Mouse (Mus musculus) myocyte (in vitro differentiated cells): ENCODE measurements around the gene Nppc. TPM values are rescaled to one million over a fixed set of nuclear protein-coding genes. Genes with fewer than 3 reads are reported as not detected.
A peak's percentile ranks its signal among the peaks of the same experiment; 100 is the strongest.

ENCODE experiments used
- H3K27me3 ChIP-seq: one replicate; pipeline ENCODE4 v1.6.1; 2011; ENCODE audit not compliant: control insufficient read depth, insufficient read depth, insufficient read length
- H3K36me3 ChIP-seq: one replicate; pipeline ENCODE4 v1.6.1; 2011; ENCODE audit not compliant: control insufficient read depth, insufficient read depth
- H3K4me2 ChIP-seq: one replicate; pipeline ENCODE4 v1.6.1; 2011; ENCODE audit warnings: low read depth, control low read depth
- H3K4me3 ChIP-seq: one replicate; pipeline ENCODE4 v1.5.1; 2011; ENCODE audit warnings: mild to moderate bottlenecking, control low read depth, moderate library complexity
- H3K79me2 ChIP-seq: one replicate; pipeline ENCODE4 v1.6.1; 2011; ENCODE audit not compliant: control insufficient read depth, insufficient read depth
- H3ac ChIP-seq: one replicate; pipeline ENCODE4 v1.6.1; 2011; ENCODE audit not compliant: control insufficient read depth, insufficient read length
- CEBPB ChIP-seq: IDR thresholded peaks from 2 replicates; pipeline ENCODE4 v1.6.1; 2011; ENCODE audit warnings: mild to moderate bottlenecking, moderate library complexity; ENCODE audit not compliant: poor library complexity, insufficient read depth, severe bottlenecking
- E2F4 ChIP-seq: IDR thresholded peaks from one replicate; pipeline ENCODE4 v1.6.1; 2011; ENCODE audit warnings: mild to moderate bottlenecking, control low read depth, moderate library complexity; ENCODE audit not compliant: insufficient read depth
- MAX ChIP-seq: IDR thresholded peaks from one replicate; pipeline ENCODE4 v1.6.1; 2011; ENCODE audit warnings: low read depth, mild to moderate bottlenecking, control low read depth
- MYOD1 ChIP-seq, 3 experiments: IDR thresholded peaks; one replicate each; pipeline ENCODE4 v1.6.1; 2011; ENCODE audit warnings: control low read depth in 2 of 3, low read depth in 2 of 3, mild to moderate bottlenecking in 2 of 3, moderate library complexity in 1 of 3; ENCODE audit not compliant: insufficient read length in 2 of 3, control insufficient read depth in 1 of 3
- MYOG ChIP-seq, 3 experiments: IDR thresholded peaks; one replicate each; pipeline ENCODE4 v1.6.1; 2011; ENCODE audit warnings: control low read depth in 2 of 3, low read depth in 2 of 3, mild to moderate bottlenecking in 2 of 3; ENCODE audit not compliant: insufficient read length in 2 of 3, control insufficient read depth in 1 of 3, insufficient read depth in 1 of 3
- POLR2A ChIP-seq: IDR thresholded peaks from one replicate; pipeline ENCODE4 v1.6.1; 2011; ENCODE audit warnings: low read depth, mild to moderate bottlenecking, control low read depth, moderate library complexity; ENCODE audit not compliant: insufficient read length
- POLR2AphosphoS2 ChIP-seq: IDR thresholded peaks from one replicate; pipeline ENCODE4 v1.6.1; 2011; ENCODE audit warnings: low read depth, control low read depth; ENCODE audit not compliant: insufficient read length
- REST ChIP-seq: IDR thresholded peaks from one replicate; pipeline ENCODE4 v1.6.1; 2011; ENCODE audit warnings: mild to moderate bottlenecking, control low read depth, moderate library complexity; ENCODE audit not compliant: insufficient read depth, insufficient read length
- SRF ChIP-seq: IDR thresholded peaks from one replicate; pipeline ENCODE4 v1.6.1; 2011; ENCODE audit warnings: low read depth; ENCODE audit not compliant: control insufficient read depth, insufficient read length
- TCF12 ChIP-seq: IDR thresholded peaks from one replicate; pipeline ENCODE4 v1.6.1; 2011; ENCODE audit warnings: mild to moderate bottlenecking, control low read depth; ENCODE audit not compliant: poor library complexity, insufficient read depth, severe bottlenecking
- TCF3 ChIP-seq: IDR thresholded peaks from one replicate; pipeline ENCODE4 v1.6.1; 2011; ENCODE audit warnings: low read depth, control low read depth; ENCODE audit not compliant: insufficient read length
- USF1 ChIP-seq: IDR thresholded peaks from one replicate; pipeline ENCODE4 v1.6.1; 2011; ENCODE audit warnings: low read depth, mild to moderate bottlenecking, control low read depth, moderate library complexity
- polyA plus RNA-seq: library from polyadenylated mRNA; unstranded; fragments of >200 nt; fragmentation: generic; extraction: Trizol; gene quantifications from one replicate; pipeline ENCODE4 v1.2.1, GENCODE M21; 2012; ENCODE audit warnings: missing spikeins

The Nppc gene
- polyA plus RNA-seq, 1 experiment, result 0.14 TPM

- no peaks in the 10 kb centered on the region for H3K36me3 ChIP-seq
- no peaks in the 10 kb centered on the region for H3K79me2 ChIP-seq
- TF ChIP-seq CEBPB, result no peak
- no peak for TF ChIP-seq MYOD1 (IDR thresholded peaks at IDR 0.05; ENCODE audit: control insufficient read depth in 1 of 3, insufficient read length in 2 of 3, low read depth in 2 of 3)
- TF ChIP-seq TCF12, result no peak
- TF ChIP-seq USF1, result no peak
- no peak for TF ChIP-seq MYOG (IDR thresholded peaks at IDR 0.05; ENCODE audit: control insufficient read depth in 1 of 3, insufficient read depth in 1 of 3, insufficient read length in 2 of 3, low read depth in 2 of 3)
- no peak for TF ChIP-seq E2F4
- no peak for TF ChIP-seq POLR2AphosphoS2
- no peak for TF ChIP-seq MAX
- TF ChIP-seq POLR2A, result no peak
- no peak for TF ChIP-seq REST
- no peak for TF ChIP-seq TCF3
- no peak for TF ChIP-seq SRF
- no peaks in the 10 kb centered on the region for H3K27me3 ChIP-seq
- no peak overlapping the region for H3K4me2 ChIP-seq
- H3ac ChIP-seq, result no peak overlapping the region
- no peak overlapping the region for H3K4me3 ChIP-seq
Observed at GRCm38 (mm10) chr1:86630527-86630926, 39.8 kb downstream of the Nppc start.

DNA sequence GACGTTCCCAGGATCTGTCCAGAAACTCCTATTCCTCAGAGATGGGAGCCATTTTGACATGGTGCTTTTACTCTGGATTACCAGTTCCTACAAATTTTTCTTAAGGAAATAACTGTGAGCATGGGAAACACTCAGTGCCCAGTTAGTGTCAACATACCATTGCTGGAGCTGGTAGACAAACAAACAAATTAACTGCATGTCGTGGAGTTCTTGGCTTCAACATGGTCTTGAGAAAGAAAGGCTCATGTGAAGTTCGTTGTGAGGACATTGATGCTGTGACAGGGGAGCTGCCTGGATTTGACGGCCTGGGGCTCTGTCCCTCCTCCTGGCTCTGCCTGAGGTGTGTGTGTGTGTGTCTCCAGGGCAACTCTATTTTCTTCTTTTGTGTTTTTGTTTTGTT lies 40.4 kb downstream of the Nppc start:
- Histone ChIP-seq H3K27me3 (no peaks in the 10 kb centered on the region), H3ac (no peak overlapping the region), H3K79me2 (no peaks in the 10 kb centered on the region), H3K36me3 (no peaks in the 10 kb centered on the region), H3K4me3 (no peak overlapping the region), H3K4me2 (no peak overlapping the region)
- no peak for TF ChIP-seq POLR2AphosphoS2
- no peak for TF ChIP-seq MYOD1 (IDR thresholded peaks at IDR 0.05; ENCODE audit: control insufficient read depth in 1 of 3, insufficient read length in 2 of 3, low read depth in 2 of 3)
- no peak for TF ChIP-seq SRF
- TF ChIP-seq USF1, result no peak
- TF ChIP-seq POLR2A, result no peak
- TF ChIP-seq MAX, result no peak
- TF ChIP-seq E2F4, result no peak
- no peak for TF ChIP-seq MYOG (IDR thresholded peaks at IDR 0.05; ENCODE audit: control insufficient read depth in 1 of 3, insufficient read depth in 1 of 3, insufficient read length in 2 of 3, low read depth in 2 of 3)

DNA sequence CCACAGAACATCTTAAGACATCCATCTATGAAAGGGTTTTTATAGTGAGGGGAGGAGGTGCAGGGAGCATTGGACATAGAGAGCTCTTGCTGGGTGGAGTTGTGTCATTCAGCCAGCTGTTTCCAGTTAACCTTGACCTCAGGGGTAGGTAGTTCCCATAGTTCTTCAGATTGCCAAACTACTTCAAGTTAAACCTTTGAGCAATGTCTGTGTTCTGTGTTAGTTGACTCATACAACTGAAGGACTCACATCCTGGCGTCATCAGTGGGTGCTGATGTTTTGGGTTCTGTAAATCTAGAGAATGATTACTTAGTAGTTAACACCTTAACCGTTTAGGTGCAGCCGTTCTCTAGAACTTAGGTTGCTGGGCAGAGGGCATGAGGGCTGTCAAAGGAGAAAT lies 42.1 kb downstream of the Nppc start:
- H3K36me3 ChIP-seq, result no peaks in the 10 kb centered on the region
- H3K79me2 ChIP-seq, result no peaks in the 10 kb centered on the region
- H3K4me3 ChIP-seq, result no peak overlapping the region
- H3K27me3 ChIP-seq, result no peaks in the 10 kb centered on the region
- H3ac ChIP-seq, result no peak overlapping the region
- no peak overlapping the region for H3K4me2 ChIP-seq
- TF ChIP-seq REST (no peak), TCF3 (no peak), SRF (no peak), MYOD1 (IDR thresholded peaks at IDR 0.05; ENCODE audit: control insufficient read depth in 1 of 3, insufficient read length in 2 of 3, low read depth in 2 of 3) (no peak), POLR2AphosphoS2 (no peak), USF1 (no peak), CEBPB (no peak), MYOG (IDR thresholded peaks at IDR 0.05; ENCODE audit: control insufficient read depth in 1 of 3, insufficient read depth in 1 of 3, insufficient read length in 2 of 3, low read depth in 2 of 3) (no peak), POLR2A (no peak), MAX (no peak), TCF12 (no peak), E2F4 (no peak)

DNA sequence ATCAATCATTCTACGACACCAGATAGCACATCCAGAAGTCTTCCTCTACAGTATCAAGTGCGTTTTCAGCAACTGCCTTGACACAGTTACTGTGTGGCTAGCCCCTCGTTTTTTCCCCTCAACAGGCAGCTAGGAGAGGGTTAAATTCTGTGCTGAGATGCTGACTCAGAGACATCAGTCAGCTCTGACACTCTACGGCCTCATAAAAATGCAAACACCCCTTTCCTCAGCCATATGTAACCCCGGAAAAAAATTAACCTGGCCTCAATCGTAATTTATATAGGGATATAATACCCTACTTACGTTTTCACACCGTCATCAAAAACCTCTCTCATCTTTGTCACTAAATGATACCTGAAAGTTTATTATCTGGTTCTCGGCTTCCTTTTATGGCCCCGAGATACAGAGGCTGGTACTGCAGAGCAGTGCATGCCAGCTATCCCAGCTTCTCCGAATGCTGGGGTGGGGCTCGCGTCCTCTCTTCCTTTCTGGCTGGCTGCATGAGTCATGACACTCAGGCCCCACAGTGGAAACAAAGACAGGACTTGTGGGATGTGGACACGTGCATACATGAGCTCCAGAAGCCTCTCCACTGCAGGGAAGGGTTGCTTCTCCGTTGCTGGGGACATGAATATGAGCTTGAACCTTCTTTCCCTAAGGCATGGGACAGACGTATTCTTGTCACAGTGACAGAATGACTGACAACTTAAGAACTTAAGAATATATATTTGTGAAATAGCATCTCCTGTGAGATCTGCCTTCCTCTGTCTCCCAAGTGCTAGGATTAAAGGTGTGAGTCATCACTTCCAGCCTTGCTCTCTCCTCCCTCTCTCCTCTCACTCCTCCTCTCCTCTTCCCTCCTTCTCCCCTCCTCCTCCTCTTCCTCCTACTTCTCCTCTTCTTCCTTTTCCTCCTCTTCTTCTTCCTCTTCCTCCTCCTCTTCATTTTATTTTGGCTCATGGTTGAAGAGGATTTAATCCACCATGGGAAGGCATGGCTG lies 47.1 kb downstream of the Nppc start:
- no peaks in the 10 kb centered on the region for H3K79me2 ChIP-seq
- no peak overlapping the region for H3ac ChIP-seq
- peak overlapping the region; percentile 68 for H3K4me2 ChIP-seq
- no peaks in the 10 kb centered on the region for H3K36me3 ChIP-seq
- no peaks in the 10 kb centered on the region for H3K27me3 ChIP-seq
- TF ChIP-seq USF1 (peak; percentile 48), MAX (peak; percentile 34), MYOG (IDR thresholded peaks at IDR 0.05; ENCODE audit: control insufficient read depth in 1 of 3, insufficient read depth in 1 of 3, insufficient read length in 2 of 3, low read depth in 2 of 3) (no peak), POLR2A (peak; percentile 38), MYOD1 (IDR thresholded peaks at IDR 0.05; ENCODE audit: control insufficient read depth in 1 of 3, insufficient read length in 2 of 3, low read depth in 2 of 3) (no peak), CEBPB (no peak), TCF12 (no peak), TCF3 (no peak), POLR2AphosphoS2 (no peak), REST (no peak), E2F4 (no peak), SRF (no peak)
- peak overlapping the region; percentile 10 for H3K4me3 ChIP-seq

GRCm38 (mm10) chr1:86622296-86622695 lies 48.1 kb downstream of the Nppc start:
- peak overlapping the region; percentile 68 for H3K4me2 ChIP-seq
- no peaks in the 10 kb centered on the region for H3K79me2 ChIP-seq
- TF ChIP-seq POLR2A, result no peak
- TF ChIP-seq MYOG (IDR thresholded peaks at IDR 0.05; ENCODE audit: control insufficient read depth in 1 of 3, insufficient read depth in 1 of 3, insufficient read length in 2 of 3, low read depth in 2 of 3), result no peak
- TF ChIP-seq TCF3, result no peak
- TF ChIP-seq REST, result no peak
- TF ChIP-seq USF1, result no peak
- no peak for TF ChIP-seq TCF12
- TF ChIP-seq SRF, result no peak
- no peak for TF ChIP-seq MYOD1 (IDR thresholded peaks at IDR 0.05; ENCODE audit: control insufficient read depth in 1 of 3, insufficient read length in 2 of 3, low read depth in 2 of 3)
- no peak for TF ChIP-seq MAX
- TF ChIP-seq CEBPB, result no peak
- no peak for TF ChIP-seq POLR2AphosphoS2
- TF ChIP-seq E2F4, result no peak
- no peaks in the 10 kb centered on the region for H3K27me3 ChIP-seq
- peak overlapping the region; percentile 10 for H3K4me3 ChIP-seq
- H3K36me3 ChIP-seq, result no peaks in the 10 kb centered on the region
- H3ac ChIP-seq, result no peak overlapping the region
